Mouse (Mus musculus): ENCODE results near the gene Pfn1. TPM values are rescaled to one million over a fixed set of nuclear protein-coding genes. Genes with fewer than 3 reads are reported as not detected.
A peak's percentile ranks its signal among the peaks of the same experiment; 100 is the strongest.

The Pfn1 gene
- total and polyA plus RNA-seq, 2 experiments from 2014 or later, result 408 to 687 TPM

- Histone ChIP-seq H3K27me3 (ENCODE audit: insufficient read depth, low read length) (no peaks in the 10 kb centered on the region), H3K36me3 (ENCODE audit: insufficient read depth) (peaks cover 34% of the 10 kb centered on the region), H3K9ac (no peak overlapping the region), H3K4me3 (ENCODE audit: low read depth, low read length) (no peak overlapping the region), H3K4me1 (ENCODE audit: insufficient read depth) (peaks cover 17% of the 10 kb centered on the region), H3K27ac (ENCODE audit: low read depth, low read length) (no peak overlapping the region), H3K9me3 (ENCODE audit: low read length) (no peaks in the 10 kb centered on the region), H3K4me2 (ENCODE audit: low read depth) (no peak overlapping the region)
- no peak for TF ChIP-seq CTCF (IDR thresholded peaks at IDR 0.05; ENCODE audit: low read depth)
- ATAC-seq (no peak), DNase-seq (no peak)
- WGBS, result 84% methylated on average over 12 of the region's 12 CpGs
Observed at GRCm38 (mm10) chr11:70650322-70651175, 3.9 kb downstream of the Pfn1 start.

DNA sequence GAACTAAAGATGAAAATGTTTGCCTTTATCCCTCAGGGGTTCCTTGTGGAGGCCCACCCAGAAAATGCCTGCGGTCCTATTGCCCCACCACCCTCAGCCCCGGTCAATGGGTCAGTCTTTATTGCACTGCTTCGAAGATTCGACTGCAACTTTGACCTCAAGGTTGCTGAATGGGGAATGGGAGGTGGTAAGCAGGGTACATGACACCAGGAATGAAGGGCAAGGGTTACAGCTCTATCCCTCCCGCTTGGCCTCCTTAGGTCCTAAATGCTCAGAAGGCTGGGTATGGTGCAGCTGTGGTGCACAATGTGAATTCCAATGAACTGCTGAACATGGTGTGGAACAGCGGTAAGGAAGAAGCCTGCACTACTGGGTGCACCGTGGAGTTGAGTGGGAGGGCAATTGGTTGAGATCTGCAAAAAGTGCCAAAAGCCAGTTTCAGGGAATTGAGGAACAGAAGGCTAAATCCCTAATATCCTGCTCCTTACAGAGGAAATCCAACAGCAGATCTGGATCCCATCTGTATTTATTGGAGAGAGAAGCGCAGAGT is 5.2 kb downstream of the Pfn1 start:
- H3K4me2 ChIP-seq (ENCODE audit: low read depth), result no peak overlapping the region
- no peak for ATAC-seq
- DNase-seq, result no peak
- H3K4me1 ChIP-seq (ENCODE audit: insufficient read depth), result peaks cover 18% of the 10 kb centered on the region
- no peaks in the 10 kb centered on the region for H3K27me3 ChIP-seq (ENCODE audit: insufficient read depth, low read length)
- no peak overlapping the region for H3K27ac ChIP-seq (ENCODE audit: low read depth, low read length)
- H3K9me3 ChIP-seq (ENCODE audit: low read length), result no peaks in the 10 kb centered on the region
- peaks cover 46% of the 10 kb centered on the region for H3K36me3 ChIP-seq (ENCODE audit: insufficient read depth)
- WGBS, result 89% methylated on average over 8 of the region's 8 CpGs
- H3K4me3 ChIP-seq (ENCODE audit: low read depth, low read length), result no peak overlapping the region
- TF ChIP-seq CTCF (IDR thresholded peaks at IDR 0.05; ENCODE audit: low read depth), result no peak
- no peak overlapping the region for H3K9ac ChIP-seq

GRCm38 (mm10) chr11:70648512-70648911 is 5.9 kb downstream of the Pfn1 start:
- peak overlapping the region; percentile 84 for H3K4me2 ChIP-seq (ENCODE audit: low read depth)
- 88% methylated on average over 4 of the region's 4 CpGs for WGBS
- no peak for TF ChIP-seq CTCF (IDR thresholded peaks at IDR 0.05; ENCODE audit: low read depth)
- no peak overlapping the region for H3K27ac ChIP-seq (ENCODE audit: low read depth, low read length)
- no peak overlapping the region for H3K4me3 ChIP-seq (ENCODE audit: low read depth, low read length)
- no peaks in the 10 kb centered on the region for H3K9me3 ChIP-seq (ENCODE audit: low read length)
- H3K9ac ChIP-seq, result peak overlapping the region; percentile 80; the same call in 1 of the 2 replicates
- DNase-seq (no peak), ATAC-seq (no peak)
- peaks cover 47% of the 10 kb centered on the region for H3K36me3 ChIP-seq (ENCODE audit: insufficient read depth)
- H3K27me3 ChIP-seq (ENCODE audit: insufficient read depth, low read length), result no peaks in the 10 kb centered on the region
- H3K4me1 ChIP-seq (ENCODE audit: insufficient read depth), result peaks cover 18% of the 10 kb centered on the region

DNA sequence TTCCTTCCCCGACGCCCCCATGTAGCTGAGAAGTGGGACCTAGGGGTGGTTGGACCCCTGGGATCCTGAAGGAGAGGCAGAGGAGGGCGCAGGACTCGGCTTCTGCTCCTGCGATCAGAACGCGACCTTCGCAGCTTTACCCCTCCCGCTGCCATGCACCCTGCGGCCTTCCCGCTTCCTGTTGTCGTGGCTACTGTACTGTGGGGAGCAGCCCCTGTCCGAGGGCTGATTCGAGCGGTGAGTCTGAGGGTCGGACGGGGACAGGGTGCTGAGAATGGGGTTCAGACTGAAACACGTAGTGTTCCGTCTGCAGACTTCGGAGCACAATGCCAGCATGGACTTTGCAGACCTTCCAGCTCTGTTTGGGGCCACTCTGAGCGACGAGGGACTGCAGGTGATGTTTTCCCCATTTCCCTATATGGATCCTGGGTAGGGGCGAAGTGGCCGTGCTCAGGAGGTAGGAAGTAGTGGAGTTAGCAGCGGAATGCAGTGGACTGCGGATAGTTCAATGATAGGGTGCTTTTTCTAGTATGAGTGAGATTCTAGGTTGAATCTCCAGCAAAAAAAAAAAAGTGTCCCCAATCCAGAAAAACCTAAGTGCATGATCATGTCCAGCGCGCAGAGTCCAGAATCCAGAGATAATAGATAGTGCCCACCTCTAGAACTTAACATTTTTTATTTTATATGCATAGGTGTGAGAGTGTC is 6.6 kb downstream of the Pfn1 start:
- peak overlapping the region; percentile 84 for H3K4me2 ChIP-seq (ENCODE audit: low read depth)
- 4% methylated on average over 28 of the region's 28 CpGs for WGBS
- peak overlapping the region; percentile 69 for H3K4me3 ChIP-seq (ENCODE audit: low read depth, low read length)
- no peaks in the 10 kb centered on the region for H3K27me3 ChIP-seq (ENCODE audit: insufficient read depth, low read length)
- no peak for DNase-seq
- TF ChIP-seq CTCF (IDR thresholded peaks at IDR 0.05; ENCODE audit: low read depth), result no peak
- H3K4me1 ChIP-seq (ENCODE audit: insufficient read depth), result peaks cover 18% of the 10 kb centered on the region
- H3K27ac ChIP-seq (ENCODE audit: low read depth, low read length), result peak overlapping the region; percentile 94
- H3K36me3 ChIP-seq (ENCODE audit: insufficient read depth), result peaks cover 47% of the 10 kb centered on the region
- H3K9ac ChIP-seq, result peak overlapping the region; percentile 80
- no peak for ATAC-seq
- no peaks in the 10 kb centered on the region for H3K9me3 ChIP-seq (ENCODE audit: low read length)

DNA sequence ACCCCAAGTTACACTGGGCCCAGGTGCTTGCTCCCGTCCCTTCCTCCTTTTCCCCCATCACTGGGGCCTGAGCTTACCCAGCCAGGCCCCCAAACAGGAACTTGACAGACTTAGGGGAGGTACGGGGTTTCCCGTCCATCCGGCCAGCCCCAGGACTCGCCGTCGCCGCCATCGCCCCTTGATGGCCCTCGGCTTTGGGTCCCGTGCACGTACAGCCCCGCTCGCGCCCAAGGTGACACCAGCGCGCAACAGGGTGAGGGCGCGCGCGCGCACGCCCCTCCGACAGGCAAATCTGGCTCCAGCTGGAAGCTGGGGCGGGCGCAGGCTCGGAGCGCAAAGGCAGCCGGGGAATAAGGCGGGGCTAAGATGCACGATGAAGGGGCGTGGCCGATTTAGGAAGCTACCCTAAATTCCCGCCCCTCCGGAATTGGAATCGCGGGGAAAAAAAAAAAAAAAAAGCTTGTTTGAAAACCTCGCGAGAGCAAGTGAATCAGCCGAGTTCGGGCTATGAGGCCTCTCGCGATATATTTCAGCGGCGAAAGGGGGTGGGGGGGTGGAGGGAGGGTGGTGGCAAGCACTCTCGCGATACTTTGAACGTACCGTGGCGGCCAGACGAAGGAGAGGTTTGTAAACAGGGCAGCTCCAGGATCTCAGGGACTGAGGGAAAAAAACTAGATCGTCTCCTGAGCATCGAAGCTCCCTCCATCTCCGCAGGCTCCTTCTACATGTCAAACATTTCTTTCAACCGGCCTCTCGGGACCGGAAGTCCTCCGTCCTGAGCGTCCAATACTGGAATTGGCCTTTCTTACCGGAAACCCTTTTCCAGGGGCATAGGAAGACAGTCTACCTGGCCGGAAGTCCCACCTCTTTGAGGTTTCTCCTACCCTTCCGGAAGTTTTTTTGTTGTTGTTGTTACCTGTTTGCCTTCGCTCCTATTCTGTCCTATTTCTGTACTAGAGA is 7.5 kb downstream of the Pfn1 start, which contains the start of the genes Rnf167 and Slc25a11:
Gene Rnf167, plus strand, starts transcription at position 545 of the 960 bp plus-strand sequence.
Gene Slc25a11, minus strand, starts transcription at position 789 of the 960 bp plus-strand sequence.
- Histone ChIP-seq H3K27ac (ENCODE audit: low read depth, low read length) (peak within 1 kb of the TSS; percentile 94), H3K4me1 (ENCODE audit: insufficient read depth) (peaks cover 18% of the 10 kb centered on the region), H3K4me3 (ENCODE audit: low read depth, low read length) (peak within 1 kb of the TSS; percentile 69), H3K9me3 (ENCODE audit: low read length) (no peaks in the 10 kb centered on the region), H3K4me2 (ENCODE audit: low read depth) (peak within 1 kb of the TSS; percentile 88), H3K36me3 (ENCODE audit: insufficient read depth) (peaks cover 48% of the 10 kb centered on the region), H3K9ac (peak within 1 kb of the TSS; percentile 92), H3K27me3 (ENCODE audit: insufficient read depth, low read length) (no peaks in the 10 kb centered on the region)
- TF ChIP-seq CTCF (IDR thresholded peaks at IDR 0.05; ENCODE audit: low read depth), result peak; percentile 38
- ATAC-seq (peak; percentile 95), DNase-seq (peak; percentile 99)
- WGBS, result under 1% methylated on average over 63 of the region's 63 CpGs

DNA sequence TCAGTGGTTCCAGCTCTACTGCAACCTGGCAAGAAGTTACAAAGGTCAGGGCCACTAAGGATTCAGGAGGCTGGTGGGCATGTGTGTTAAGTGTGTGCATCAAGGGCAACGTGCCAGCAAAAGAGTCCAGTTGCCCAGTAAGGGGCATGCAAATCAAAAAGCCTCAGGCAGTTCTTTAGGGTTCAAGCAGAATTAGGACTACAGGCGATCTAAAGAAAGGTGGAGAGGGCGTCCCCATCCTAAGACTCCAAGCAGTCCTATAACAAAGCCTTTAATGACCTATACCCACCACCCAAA is 8.2 kb downstream of the Pfn1 start:
- ATAC-seq, result no peak
- H3K36me3 ChIP-seq (ENCODE audit: insufficient read depth), result peaks cover 43% of the 10 kb centered on the region

More for the DNA sequence above, 8.2 kb downstream of the Pfn1 start:
- H3K9me3 ChIP-seq (ENCODE audit: low read length), result no peaks in the 10 kb centered on the region
- peak overlapping the region; percentile 92 for H3K9ac ChIP-seq
- no peak for TF ChIP-seq CTCF (IDR thresholded peaks at IDR 0.05; ENCODE audit: low read depth)
- H3K4me2 ChIP-seq (ENCODE audit: low read depth), result peak overlapping the region; percentile 88
- H3K27me3 ChIP-seq (ENCODE audit: insufficient read depth, low read length), result no peaks in the 10 kb centered on the region
- no peak for DNase-seq
- peak overlapping the region; percentile 94 for H3K27ac ChIP-seq (ENCODE audit: low read depth, low read length)
- WGBS, result 16% methylated on average over 3 of the region's 3 CpGs
- H3K4me1 ChIP-seq (ENCODE audit: insufficient read depth), result peaks cover 18% of the 10 kb centered on the region
- H3K4me3 ChIP-seq (ENCODE audit: low read depth, low read length), result peak overlapping the region; percentile 69
